Comparison of ENCODE assay signal across 22 mouse cellular contexts in genomic region chr16:91686369-91686768, GRCm38 (mm10).
"Had no signal": no experiment of that assay in that cellular context is flagged by ENCODE, and none has a peak within 500 bp of the region (broad histone marks: within the 10 kb centered on the region; RNA-seq: fewer than 3 reads in every experiment).

No protein-coding gene starts in this region.

- H3K4me3 ChIP-seq: left cerebral cortex, adult 2 months; limb, embryonic 12.5 days; megakaryocyte, embryonic 14.5 days; midbrain, embryonic 13.5 days; myocyte; neural tube, embryonic 13.5 days; stomach, embryonic 15.5 days had no signal

- H3K4me2 ChIP-seq: limb, embryonic 12.5 days had no signal

- H3K9ac ChIP-seq: kidney, embryonic 15.5 days; limb, embryonic 12.5 days; lung, embryonic 14.5 days; midbrain, embryonic 13.5 days; stomach, embryonic 15.5 days had no signal

- H3K27ac ChIP-seq: kidney, embryonic 15.5 days; left cerebral cortex, adult 2 months; limb, embryonic 12.5 days; midbrain, embryonic 10.5 days; midbrain, embryonic 13.5 days; neural tube, embryonic 13.5 days; stomach, embryonic 15.5 days had no signal

- DNase-seq: kidney, adult 11 months; kidney, adult 8-10 months; kidney, postnatal 10 days; kidney, postnatal 36 days; layer of hippocampus, postnatal 36 days; lung, embryonic 14.5 days; lung, postnatal 36 days; retina, postnatal 1 day; right cerebral cortex, postnatal 25 days; spleen, adult 18-20 months; thymus, postnatal 25 days had no signal

- H3K9me3 ChIP-seq: kidney, embryonic 15.5 days; limb, embryonic 12.5 days; megakaryocyte, embryonic 14.5 days; midbrain, embryonic 10.5 days; midbrain, embryonic 13.5 days; neural tube, embryonic 13.5 days; stomach, embryonic 15.5 days had no signal

- H3K27me3 ChIP-seq: kidney, embryonic 15.5 days; limb, embryonic 12.5 days; midbrain, embryonic 13.5 days; neural tube, embryonic 13.5 days; stomach, embryonic 15.5 days had no signal

- ATAC-seq: lung, postnatal 0 days; midbrain, embryonic 13.5 days; midbrain, embryonic 16.5 days had no signal
